Mouse (Mus musculus) cerebellum, adult 8-10 months (tissue): Measurements from ENCODE around the gene Ncstn.

Source experiments
- DNase-seq: peaks from one replicate; pipeline ENCODE4 v3.0.0; 2022

Gene Ncstn

GRCm38 (mm10) chr1:172071556-172071955 lies 11.0 kb downstream of the Ncstn start:
- no peak for DNase-seq

- no peak for DNase-seq
Measured at GRCm38 (mm10) chr1:172070227-172070626, 12.4 kb downstream of the Ncstn start.

- no peak for DNase-seq
Measured at GRCm38 (mm10) chr1:172064613-172065141, 17.9 kb downstream of the Ncstn start.

GRCm38 (mm10) chr1:172063291-172064023 lies 19.1 kb downstream of the Ncstn start:
- no peak for DNase-seq

- no peak for DNase-seq
Measured at GRCm38 (mm10) chr1:172062101-172062500, 20.5 kb downstream of the Ncstn start.

GRCm38 (mm10) chr1:172061217-172061616 lies 21.4 kb downstream of the Ncstn start:
- no peak for DNase-seq

GRCm38 (mm10) chr1:172060659-172061058 lies 21.9 kb downstream of the Ncstn start:
- DNase-seq: no peak

GRCm38 (mm10) chr1:172058874-172059273 lies 23.7 kb downstream of the Ncstn start:
- no peak for DNase-seq

- no peak for DNase-seq
Measured at GRCm38 (mm10) chr1:172058321-172058720, 24.3 kb downstream of the Ncstn start.

- no peak for DNase-seq
Measured at GRCm38 (mm10) chr1:172057491-172057921, 25.1 kb downstream of the Ncstn start, which contains the start of gene Nhlh1. TSS of gene Nhlh1 (minus strand) at chr1:172057573.

GRCm38 (mm10) chr1:172056251-172056650 lies 26.3 kb downstream of the Ncstn start:
- no peak for DNase-seq

- peak; percentile 15 for DNase-seq
Measured at GRCm38 (mm10) chr1:172053541-172054440, 28.8 kb downstream of the Ncstn start.

- DNase-seq: no peak
Measured at GRCm38 (mm10) chr1:172052766-172053279, 29.8 kb downstream of the Ncstn start.

GRCm38 (mm10) chr1:172049131-172049782 lies 33.3 kb downstream of the Ncstn start:
- DNase-seq: no peak

GRCm38 (mm10) chr1:172048241-172048734 lies 34.3 kb downstream of the Ncstn start:
- DNase-seq: no peak

GRCm38 (mm10) chr1:172046938-172047337 lies 35.7 kb downstream of the Ncstn start:
- peak; percentile 58 for DNase-seq

- DNase-seq: no peak
Measured at GRCm38 (mm10) chr1:172046410-172046809, 36.2 kb downstream of the Ncstn start.

- no peak for DNase-seq
Measured at GRCm38 (mm10) chr1:172029914-172030313, 52.7 kb downstream of the Ncstn start.

- DNase-seq: no peak
Measured at GRCm38 (mm10) chr1:172028394-172029275, 54.0 kb downstream of the Ncstn start, which contains the start of gene Vangl2. TSS of gene Vangl2 (minus strand) at chr1:172028444.

GRCm38 (mm10) chr1:172027809-172028102 lies 54.8 kb downstream of the Ncstn start:
- no peak for DNase-seq

GRCm38 (mm10) chr1:172027010-172027808 lies 55.4 kb downstream of the Ncstn start:
- peak; percentile 93 for DNase-seq
